Mouse (Mus musculus): ENCODE results near the gene Grem2. TPM values are rescaled to one million over a fixed set of nuclear protein-coding genes. Genes with fewer than 3 reads are reported as not detected.

Gene Grem2
- polyA plus RNA-seq, 1 experiment from 2014 or later, result 4.7 TPM

DNA sequence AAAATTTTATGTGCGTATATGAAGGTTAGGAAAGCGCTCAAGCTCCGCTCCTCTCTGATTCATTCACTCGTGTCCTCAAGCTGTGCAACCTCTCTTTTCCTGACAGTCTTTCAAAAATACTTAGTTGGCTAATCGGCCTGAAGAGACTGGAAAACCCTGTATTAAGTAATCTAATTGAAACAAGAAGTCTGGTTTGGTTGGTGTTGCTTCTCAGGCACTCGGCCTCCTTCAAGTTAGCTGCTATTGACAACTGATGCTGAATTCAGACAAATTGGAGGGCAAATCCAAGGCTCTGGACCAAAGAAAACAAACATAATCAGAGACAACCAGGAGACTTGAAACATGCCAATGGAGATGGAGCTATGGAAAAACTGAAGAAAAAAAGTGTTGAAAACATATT, 76.8 kb downstream of the Grem2 start:
- WGBS, result 90% methylated on average over 6 of the region's 6 CpGs
- H3K4me3 ChIP-seq (ENCODE audit: low read depth, low read length), result no peak overlapping the region
- no peaks in the 10 kb centered on the region for H3K4me1 ChIP-seq (replicated peaks; ENCODE audit: control insufficient read depth, insufficient read depth, low read length)
- no peaks in the 10 kb centered on the region for H3K36me3 ChIP-seq (ENCODE audit: control insufficient read depth, insufficient read depth, low read length)
- no peak overlapping the region for H3K9ac ChIP-seq (ENCODE audit: low read depth, low read length)
- DNase-seq (ENCODE audit: low spot score), result no peak
- H3K27ac ChIP-seq (ENCODE audit: low read depth, low read length), result no peak overlapping the region
- ATAC-seq (ENCODE audit: low FRiP score), result no peak
- H3K4me2 ChIP-seq (replicated peaks; ENCODE audit: low read depth, low read length), result no peak overlapping the region
- H3K27me3 ChIP-seq (ENCODE audit: control insufficient read depth, insufficient read depth, low read length), result no peaks in the 10 kb centered on the region
- no peaks in the 10 kb centered on the region for H3K9me3 ChIP-seq (ENCODE audit: control insufficient read depth, low read length)

DNA sequence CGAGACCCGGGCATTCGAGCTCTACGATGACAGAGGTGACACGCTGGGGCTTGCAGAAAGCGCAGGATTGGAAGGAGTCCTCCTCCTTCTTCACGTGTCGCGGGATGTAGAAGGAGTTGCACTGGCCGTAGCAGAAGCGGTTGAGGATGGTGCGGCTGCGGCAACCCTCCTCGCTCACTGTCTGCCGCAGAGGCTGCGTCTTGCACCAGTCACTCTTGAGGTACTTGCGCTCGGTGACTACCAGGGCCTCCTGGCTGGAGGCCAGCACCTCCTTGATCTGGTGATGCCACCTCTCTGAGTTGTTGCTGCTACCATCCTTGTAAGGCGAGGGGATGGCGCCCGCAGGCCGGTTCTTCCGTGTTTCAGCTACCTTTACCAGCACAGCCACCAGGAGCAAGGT, 84.8 kb downstream of the Grem2 start:
- ATAC-seq (ENCODE audit: low FRiP score), result no peak; the same call in 1 of the 2 replicates
- H3K9me3 ChIP-seq (ENCODE audit: control insufficient read depth, low read length), result no peaks in the 10 kb centered on the region
- H3K27ac ChIP-seq (ENCODE audit: low read depth, low read length), result no peak overlapping the region
- H3K4me3 ChIP-seq (ENCODE audit: low read depth, low read length), result no peak overlapping the region
- no peaks in the 10 kb centered on the region for H3K4me1 ChIP-seq (replicated peaks; ENCODE audit: control insufficient read depth, insufficient read depth, low read length)
- no peak for DNase-seq (ENCODE audit: low spot score)
- WGBS, result 95% methylated on average over 23 of the region's 23 CpGs
- no peaks in the 10 kb centered on the region for H3K27me3 ChIP-seq (ENCODE audit: control insufficient read depth, insufficient read depth, low read length)
- H3K36me3 ChIP-seq (ENCODE audit: control insufficient read depth, insufficient read depth, low read length), result no peaks in the 10 kb centered on the region
- no peak overlapping the region for H3K9ac ChIP-seq (ENCODE audit: low read depth, low read length)
- H3K4me2 ChIP-seq (replicated peaks; ENCODE audit: low read depth, low read length), result no peak overlapping the region

GRCm38 (mm10) chr1:174826562-174826961, 95.1 kb downstream of the Grem2 start:
- Histone ChIP-seq H3K27me3 (ENCODE audit: control insufficient read depth, insufficient read depth, low read length) (no peaks in the 10 kb centered on the region), H3K4me3 (ENCODE audit: low read depth, low read length) (no peak overlapping the region), H3K27ac (ENCODE audit: low read depth, low read length) (no peak overlapping the region), H3K9me3 (ENCODE audit: control insufficient read depth, low read length) (no peaks in the 10 kb centered on the region), H3K9ac (ENCODE audit: low read depth, low read length) (no peak overlapping the region), H3K4me1 (replicated peaks; ENCODE audit: control insufficient read depth, insufficient read depth, low read length) (no peaks in the 10 kb centered on the region), H3K4me2 (replicated peaks; ENCODE audit: low read depth, low read length) (no peak overlapping the region), H3K36me3 (ENCODE audit: control insufficient read depth, insufficient read depth, low read length) (no peaks in the 10 kb centered on the region)
- ATAC-seq (ENCODE audit: low FRiP score) (no peak), DNase-seq (ENCODE audit: low spot score) (no peak)
- WGBS, result 46% methylated on average over 8 of the region's 8 CpGs

DNA sequence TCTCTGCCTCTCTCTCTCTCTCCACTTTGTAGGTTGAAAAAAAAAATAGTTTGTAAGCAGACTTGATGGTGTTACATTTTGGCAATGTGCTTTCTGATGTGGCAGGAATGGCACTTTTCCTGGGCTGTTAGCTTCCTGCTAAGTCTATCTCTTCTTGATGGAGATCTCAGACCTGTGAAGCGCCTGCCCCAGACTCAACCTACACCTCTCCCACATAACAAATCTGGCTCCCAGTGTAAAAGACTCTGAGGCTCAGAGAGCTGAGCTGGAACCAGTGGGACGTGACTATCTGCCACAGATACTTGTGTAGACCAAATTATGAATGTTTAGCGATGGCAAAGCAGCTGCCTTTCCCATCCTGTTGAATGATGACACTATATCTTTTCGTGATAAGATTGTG, 109.8 kb downstream of the Grem2 start:
- Histone ChIP-seq H3K9me3 (ENCODE audit: control insufficient read depth, low read length) (no peaks in the 10 kb centered on the region), H3K27ac (ENCODE audit: low read depth, low read length) (no peak overlapping the region), H3K4me2 (replicated peaks; ENCODE audit: low read depth, low read length) (no peak overlapping the region), H3K36me3 (ENCODE audit: control insufficient read depth, insufficient read depth, low read length) (no peaks in the 10 kb centered on the region), H3K4me3 (ENCODE audit: low read depth, low read length) (no peak overlapping the region), H3K27me3 (ENCODE audit: control insufficient read depth, insufficient read depth, low read length) (no peaks in the 10 kb centered on the region), H3K9ac (ENCODE audit: low read depth, low read length) (no peak overlapping the region), H3K4me1 (replicated peaks; ENCODE audit: control insufficient read depth, insufficient read depth, low read length) (no peaks in the 10 kb centered on the region)
- DNase-seq (ENCODE audit: low spot score) (no peak), ATAC-seq (ENCODE audit: low FRiP score) (no peak)
- 90% methylated on average over 4 of the region's 4 CpGs for WGBS

- no peak overlapping the region for H3K9ac ChIP-seq (ENCODE audit: low read depth, low read length)
- H3K9me3 ChIP-seq (ENCODE audit: control insufficient read depth, low read length), result no peaks in the 10 kb centered on the region
- H3K4me1 ChIP-seq (replicated peaks; ENCODE audit: control insufficient read depth, insufficient read depth, low read length), result no peaks in the 10 kb centered on the region
- H3K36me3 ChIP-seq (ENCODE audit: control insufficient read depth, insufficient read depth, low read length), result peaks cover 3% of the 10 kb centered on the region; the same call in 1 of the 2 replicates
- H3K4me2 ChIP-seq (replicated peaks; ENCODE audit: low read depth, low read length), result no peak overlapping the region
- DNase-seq (ENCODE audit: low spot score), result no peak
- ATAC-seq (ENCODE audit: low FRiP score), result no peak
- no peak overlapping the region for H3K27ac ChIP-seq (ENCODE audit: low read depth, low read length)
- no peaks in the 10 kb centered on the region for H3K27me3 ChIP-seq (ENCODE audit: control insufficient read depth, insufficient read depth, low read length)
- no peak overlapping the region for H3K4me3 ChIP-seq (ENCODE audit: low read depth, low read length)
- 94% methylated on average over 2 of the region's 2 CpGs for WGBS
Observed at GRCm38 (mm10) chr1:174788617-174789016, 133.0 kb downstream of the Grem2 start.
